Mouse (Mus musculus) myocyte (in vitro differentiated cells): ENCODE data around the gene Cdadc1. TPM values are rescaled to one million over a fixed set of nuclear protein-coding genes. Genes with fewer than 3 reads are reported as not detected.

Experiments used
- H3K27me3 ChIP-seq: one replicate; pipeline ENCODE4 v1.6.1; 2011; ENCODE audit not compliant: control insufficient read depth, insufficient read depth, insufficient read length
- H3K36me3 ChIP-seq: one replicate; pipeline ENCODE4 v1.6.1; 2011; ENCODE audit not compliant: control insufficient read depth, insufficient read depth
- H3K4me2 ChIP-seq: one replicate; pipeline ENCODE4 v1.6.1; 2011; ENCODE audit warnings: low read depth, control low read depth
- H3K4me3 ChIP-seq: one replicate; pipeline ENCODE4 v1.5.1; 2011; ENCODE audit warnings: mild to moderate bottlenecking, control low read depth, moderate library complexity
- H3K79me2 ChIP-seq: one replicate; pipeline ENCODE4 v1.6.1; 2011; ENCODE audit not compliant: control insufficient read depth, insufficient read depth
- H3ac ChIP-seq: one replicate; pipeline ENCODE4 v1.6.1; 2011; ENCODE audit not compliant: control insufficient read depth, insufficient read length
- CEBPB ChIP-seq: IDR thresholded peaks from 2 replicates; pipeline ENCODE4 v1.6.1; 2011; ENCODE audit warnings: mild to moderate bottlenecking, moderate library complexity; ENCODE audit not compliant: poor library complexity, insufficient read depth, severe bottlenecking
- E2F4 ChIP-seq: IDR thresholded peaks from one replicate; pipeline ENCODE4 v1.6.1; 2011; ENCODE audit warnings: mild to moderate bottlenecking, control low read depth, moderate library complexity; ENCODE audit not compliant: insufficient read depth
- MAX ChIP-seq: IDR thresholded peaks from one replicate; pipeline ENCODE4 v1.6.1; 2011; ENCODE audit warnings: low read depth, mild to moderate bottlenecking, control low read depth
- MYOD1 ChIP-seq, 3 experiments: IDR thresholded peaks; one replicate each; pipeline ENCODE4 v1.6.1; 2011; ENCODE audit warnings: control low read depth in 2 of 3, low read depth in 2 of 3, mild to moderate bottlenecking in 2 of 3, moderate library complexity in 1 of 3; ENCODE audit not compliant: insufficient read length in 2 of 3, control insufficient read depth in 1 of 3
- MYOG ChIP-seq, 3 experiments: IDR thresholded peaks; one replicate each; pipeline ENCODE4 v1.6.1; 2011; ENCODE audit warnings: control low read depth in 2 of 3, low read depth in 2 of 3, mild to moderate bottlenecking in 2 of 3; ENCODE audit not compliant: insufficient read length in 2 of 3, control insufficient read depth in 1 of 3, insufficient read depth in 1 of 3
- POLR2A ChIP-seq: IDR thresholded peaks from one replicate; pipeline ENCODE4 v1.6.1; 2011; ENCODE audit warnings: low read depth, mild to moderate bottlenecking, control low read depth, moderate library complexity; ENCODE audit not compliant: insufficient read length
- POLR2AphosphoS2 ChIP-seq: IDR thresholded peaks from one replicate; pipeline ENCODE4 v1.6.1; 2011; ENCODE audit warnings: low read depth, control low read depth; ENCODE audit not compliant: insufficient read length
- REST ChIP-seq: IDR thresholded peaks from one replicate; pipeline ENCODE4 v1.6.1; 2011; ENCODE audit warnings: mild to moderate bottlenecking, control low read depth, moderate library complexity; ENCODE audit not compliant: insufficient read depth, insufficient read length
- SRF ChIP-seq: IDR thresholded peaks from one replicate; pipeline ENCODE4 v1.6.1; 2011; ENCODE audit warnings: low read depth; ENCODE audit not compliant: control insufficient read depth, insufficient read length
- TCF12 ChIP-seq: IDR thresholded peaks from one replicate; pipeline ENCODE4 v1.6.1; 2011; ENCODE audit warnings: mild to moderate bottlenecking, control low read depth; ENCODE audit not compliant: poor library complexity, insufficient read depth, severe bottlenecking
- TCF3 ChIP-seq: IDR thresholded peaks from one replicate; pipeline ENCODE4 v1.6.1; 2011; ENCODE audit warnings: low read depth, control low read depth; ENCODE audit not compliant: insufficient read length
- USF1 ChIP-seq: IDR thresholded peaks from one replicate; pipeline ENCODE4 v1.6.1; 2011; ENCODE audit warnings: low read depth, mild to moderate bottlenecking, control low read depth, moderate library complexity
- polyA plus RNA-seq: library from polyadenylated mRNA; unstranded; fragments of >200 nt; fragmentation: generic; extraction: Trizol; gene quantifications from one replicate; pipeline ENCODE4 v1.2.1, GENCODE M21; 2012; ENCODE audit warnings: missing spikeins

The Cdadc1 gene
- polyA plus RNA-seq, 1 experiment, result 10.5 TPM

DNA sequence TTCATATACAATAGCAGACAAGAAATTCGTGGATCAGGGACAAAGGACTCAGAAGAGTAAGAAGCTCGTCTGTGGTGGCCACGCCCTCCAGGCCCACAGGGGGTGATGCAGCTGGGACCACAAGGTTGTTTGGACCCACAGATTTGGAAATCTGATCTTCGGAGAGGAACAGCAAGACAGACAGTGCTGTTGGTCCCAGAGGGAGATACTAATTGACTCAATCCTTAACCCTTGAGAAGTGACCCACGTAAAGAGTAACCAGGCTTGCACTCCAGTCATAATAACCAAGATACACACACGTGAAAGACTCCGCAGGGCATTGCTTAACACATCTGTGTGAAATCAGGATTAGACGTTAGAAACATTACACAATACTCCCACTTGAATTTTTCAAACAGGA lies 5.9 kb downstream of the Cdadc1 start:
- Histone ChIP-seq H3K4me3 (no peak overlapping the region), H3K36me3 (peaks cover 27% of the 10 kb centered on the region), H3ac (no peak overlapping the region), H3K27me3 (no peaks in the 10 kb centered on the region), H3K79me2 (peaks cover 5% of the 10 kb centered on the region), H3K4me2 (no peak overlapping the region)
- no peak for TF ChIP-seq SRF
- no peak for TF ChIP-seq MYOG (IDR thresholded peaks at IDR 0.05; ENCODE audit: control insufficient read depth in 1 of 3, insufficient read depth in 1 of 3, insufficient read length in 2 of 3, low read depth in 2 of 3)
- no peak for TF ChIP-seq CEBPB
- no peak for TF ChIP-seq USF1
- no peak for TF ChIP-seq TCF12
- TF ChIP-seq POLR2AphosphoS2, result no peak
- no peak for TF ChIP-seq E2F4
- TF ChIP-seq MYOD1 (IDR thresholded peaks at IDR 0.05; ENCODE audit: control insufficient read depth in 1 of 3, insufficient read length in 2 of 3, low read depth in 2 of 3), result no peak
- TF ChIP-seq REST, result no peak
- no peak for TF ChIP-seq POLR2A
- TF ChIP-seq TCF3, result no peak
- TF ChIP-seq MAX, result no peak

- Histone ChIP-seq H3ac (no peak overlapping the region), H3K79me2 (no peaks in the 10 kb centered on the region), H3K36me3 (peaks cover 28% of the 10 kb centered on the region), H3K4me3 (no peak overlapping the region), H3K27me3 (no peaks in the 10 kb centered on the region), H3K4me2 (no peak overlapping the region)
- TF ChIP-seq SRF, result no peak
- no peak for TF ChIP-seq CEBPB
- TF ChIP-seq TCF12, result no peak
- TF ChIP-seq MYOG (IDR thresholded peaks at IDR 0.05; ENCODE audit: control insufficient read depth in 1 of 3, insufficient read depth in 1 of 3, insufficient read length in 2 of 3, low read depth in 2 of 3), result no peak
- no peak for TF ChIP-seq REST
- TF ChIP-seq POLR2AphosphoS2, result no peak
- no peak for TF ChIP-seq E2F4
- TF ChIP-seq MAX, result no peak
- no peak for TF ChIP-seq MYOD1 (IDR thresholded peaks at IDR 0.05; ENCODE audit: control insufficient read depth in 1 of 3, insufficient read length in 2 of 3, low read depth in 2 of 3)
- no peak for TF ChIP-seq TCF3
- TF ChIP-seq USF1, result no peak
- TF ChIP-seq POLR2A, result no peak
These were observed 7.1 kb downstream of the Cdadc1 start for GRCm38 (mm10) chr14:59590614-59591013.

GRCm38 (mm10) chr14:59576385-59576784 lies 21.4 kb downstream of the Cdadc1 start:
- H3K79me2 ChIP-seq, result no peaks in the 10 kb centered on the region
- no peak overlapping the region for H3K4me3 ChIP-seq
- no peak overlapping the region for H3K4me2 ChIP-seq
- H3K27me3 ChIP-seq, result no peaks in the 10 kb centered on the region
- TF ChIP-seq MAX (no peak), MYOG (IDR thresholded peaks at IDR 0.05; ENCODE audit: control insufficient read depth in 1 of 3, insufficient read depth in 1 of 3, insufficient read length in 2 of 3, low read depth in 2 of 3) (no peak), POLR2AphosphoS2 (no peak), TCF3 (no peak), CEBPB (no peak), E2F4 (no peak), REST (no peak), SRF (no peak), MYOD1 (IDR thresholded peaks at IDR 0.05; ENCODE audit: control insufficient read depth in 1 of 3, insufficient read length in 2 of 3, low read depth in 2 of 3) (no peak), USF1 (no peak), POLR2A (no peak)
- H3K36me3 ChIP-seq, result peaks cover 7% of the 10 kb centered on the region
- no peak overlapping the region for H3ac ChIP-seq

DNA sequence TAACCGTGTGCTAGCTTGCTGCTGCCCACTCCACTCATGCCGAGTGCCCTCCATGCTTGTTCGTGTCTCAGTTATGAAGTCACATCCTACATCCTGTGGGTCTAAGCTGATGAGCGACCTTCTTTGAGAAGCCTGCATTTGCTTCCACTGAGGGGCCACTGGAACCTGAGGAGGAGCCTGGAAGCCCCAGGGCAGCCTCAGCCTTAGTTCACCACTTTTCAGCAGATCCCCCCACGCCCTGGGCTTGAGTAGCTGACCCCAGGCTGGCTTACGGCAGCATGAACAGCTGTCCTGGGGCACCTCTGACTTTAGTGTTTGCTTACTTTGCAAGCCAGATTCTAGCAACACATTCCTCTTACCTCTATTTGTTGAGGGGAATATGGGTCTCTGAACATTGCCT lies 31.0 kb downstream of the Cdadc1 start:
- H3K4me3 ChIP-seq, result no peak overlapping the region
- H3K36me3 ChIP-seq, result no peaks in the 10 kb centered on the region
- no peak overlapping the region for H3ac ChIP-seq
- no peak for TF ChIP-seq CEBPB
- TF ChIP-seq TCF3, result no peak
- TF ChIP-seq MAX, result no peak
- TF ChIP-seq MYOD1 (IDR thresholded peaks at IDR 0.05; ENCODE audit: control insufficient read depth in 1 of 3, insufficient read length in 2 of 3, low read depth in 2 of 3), result no peak
- TF ChIP-seq TCF12, result no peak
- no peak for TF ChIP-seq REST
- no peak for TF ChIP-seq E2F4
- TF ChIP-seq POLR2A, result no peak
- no peak for TF ChIP-seq USF1
- TF ChIP-seq POLR2AphosphoS2, result no peak
- TF ChIP-seq MYOG (IDR thresholded peaks at IDR 0.05; ENCODE audit: control insufficient read depth in 1 of 3, insufficient read depth in 1 of 3, insufficient read length in 2 of 3, low read depth in 2 of 3), result no peak
- no peak for TF ChIP-seq SRF
- H3K4me2 ChIP-seq, result no peak overlapping the region
- no peaks in the 10 kb centered on the region for H3K27me3 ChIP-seq
- H3K79me2 ChIP-seq, result no peaks in the 10 kb centered on the region
